Mouse (Mus musculus) liver, postnatal 0 days (tissue): ENCODE results near the gene 4930579G24Rik.

Experiments used
- CTCF ChIP-seq: sonication (generic); IDR thresholded peaks from 2 replicates; pipeline ENCODE4 v1.5.1; 2016; ENCODE audit warnings: antibody characterized with exemption, low read depth
- EP300 ChIP-seq: IDR thresholded peaks from 2 replicates; pipeline ENCODE4 v1.6.1; 2016; ENCODE audit warnings: antibody characterized with exemption, low read depth, mild to moderate bottlenecking

- TF ChIP-seq CTCF (no peak), EP300 (no peak)
Observed at GRCm38 (mm10) chr3:79674641-79675040, 45.8 kb downstream of the 4930579G24Rik start.
